Mouse (Mus musculus) heart, embryonic 13.5 days (tissue): ENCODE results near the gene Grk5. TPM values are rescaled to one million over a fixed set of nuclear protein-coding genes. Genes with fewer than 3 reads are reported as not detected.

ENCODE experiments used
- ATAC-seq: fragments of 200-750 bp; cut with Nextera tagmentation; 2 replicates; pipeline ENCODE4 v1.8.0; 2017; ENCODE audit warnings: moderate TSS enrichment; ENCODE audit not compliant: insufficient number of reproducible peaks, low FRiP score, low TSS enrichment; ENCODE audit errors: extremely low read depth
- H3K27ac ChIP-seq: fragments of 300-500 bp; sonication (generic); replicated peaks from 2 replicates; pipeline ENCODE4 v1.5.1; 2015; ENCODE audit warnings: moderate library complexity, mild to moderate bottlenecking, inconsistent platforms
- H3K27me3 ChIP-seq: fragments of 300-500 bp; sonication (generic); replicated peaks from 2 replicates; pipeline ENCODE4 v1.6.1; 2015; ENCODE audit warnings: mild to moderate bottlenecking, inconsistent platforms
- H3K36me3 ChIP-seq: fragments of 300-500 bp; sonication (generic); 2 replicates; pipeline ENCODE4 v1.6.1; 2015; ENCODE audit warnings: mild to moderate bottlenecking, inconsistent platforms
- H3K4me1 ChIP-seq: fragments of 300-500 bp; sonication (generic); 2 replicates; pipeline ENCODE4 v1.6.1; 2015; ENCODE audit warnings: inconsistent platforms
- H3K4me2 ChIP-seq: fragments of 300-500 bp; sonication (generic); 2 replicates; pipeline ENCODE4 v1.6.1; 2015; ENCODE audit warnings: inconsistent platforms, mild to moderate bottlenecking, moderate library complexity
- H3K4me3 ChIP-seq: fragments of 300-500 bp; sonication (generic); 2 replicates; pipeline ENCODE4 v1.5.1; 2015; ENCODE audit warnings: moderate library complexity, mild to moderate bottlenecking, inconsistent platforms
- H3K9ac ChIP-seq: fragments of 300-500 bp; sonication (generic); 2 replicates; pipeline ENCODE4 v1.6.1; 2015; ENCODE audit warnings: inconsistent platforms, mild to moderate bottlenecking, moderate library complexity
- H3K9me3 ChIP-seq: fragments of 300-500 bp; sonication (generic); 2 replicates; pipeline ENCODE4 v1.6.1; 2016; ENCODE audit warnings: inconsistent platforms
- WGBS: fragments of 180-500 bp; shearing (Covaris S2); methylation state at CpG from one replicate; pipeline ENCODE4 v1.1.7; 2015; ENCODE audit warnings: mixed read lengths; 5-methylcytosine and 5-hydroxymethylcytosine counted together
- polyA plus RNA-seq: library from polyadenylated mRNA; unstranded; fragments of >200 nt; fragmentation: Nextera tagmentation; extraction: Ambion mirVana; gene quantifications from 2 replicates; pipeline ENCODE4 v1.2.1, GENCODE M21; 2015

Gene Grk5
- polyA plus RNA-seq, 1 experiment from 2014 or later = 3.4 TPM

DNA sequence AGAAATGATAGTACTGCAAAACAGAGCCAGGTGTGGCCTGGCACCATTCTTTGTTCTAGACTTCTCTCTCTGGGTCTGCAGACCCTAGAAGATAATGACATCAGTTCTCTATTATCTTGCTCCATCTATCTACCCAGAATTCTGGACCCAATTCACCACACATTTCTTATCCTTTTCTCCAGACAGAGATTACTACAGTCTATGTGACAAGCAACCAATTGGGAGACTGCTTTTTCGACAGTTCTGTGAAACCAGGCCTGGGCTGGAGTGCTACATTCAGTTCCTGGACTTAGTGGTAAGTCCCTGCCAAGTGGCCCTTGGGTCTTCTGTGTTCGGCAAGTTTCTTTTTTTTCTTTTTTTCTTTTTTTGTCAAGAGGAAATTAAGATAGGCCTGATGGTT, 142.0 kb downstream of the Grk5 start:
- H3K4me3 ChIP-seq = no peak overlapping the region
- no peak overlapping the region for H3K4me2 ChIP-seq
- no peaks in the 10 kb centered on the region for H3K9me3 ChIP-seq
- no peak for ATAC-seq
- no peaks in the 10 kb centered on the region for H3K27me3 ChIP-seq
- 48% methylated on average over 2 of the region's 2 CpGs for WGBS
- no peak overlapping the region for H3K27ac ChIP-seq
- H3K36me3 ChIP-seq = peaks cover 6% of the 10 kb centered on the region; the same call in 1 of the 2 replicates
- H3K4me1 ChIP-seq = peaks cover 27% of the 10 kb centered on the region
- no peak overlapping the region for H3K9ac ChIP-seq

DNA sequence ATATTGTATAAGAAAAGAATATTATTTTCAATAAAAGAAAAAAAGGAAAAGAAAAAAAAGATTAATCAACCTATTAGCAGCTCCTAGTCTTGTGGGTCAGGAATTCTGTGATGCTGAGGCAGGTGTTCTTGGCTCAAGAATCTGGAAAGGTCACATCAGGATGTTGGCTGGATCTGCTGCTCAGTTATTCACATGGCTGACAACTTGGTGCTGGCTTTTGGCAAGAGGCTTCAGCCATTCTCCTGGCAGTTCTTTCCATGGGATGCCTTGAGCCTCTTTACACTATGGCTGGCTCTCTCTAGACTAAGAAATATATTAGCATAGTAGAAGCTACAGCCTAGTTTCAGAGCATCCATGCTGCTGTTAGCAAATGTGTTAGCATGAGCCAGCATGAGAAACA, 149.6 kb downstream of the Grk5 start:
- no peak for ATAC-seq
- Histone ChIP-seq H3K4me1 (no peaks in the 10 kb centered on the region), H3K4me2 (no peak overlapping the region), H3K36me3 (peaks cover 11% of the 10 kb centered on the region), H3K9ac (no peak overlapping the region), H3K4me3 (no peak overlapping the region), H3K27me3 (no peaks in the 10 kb centered on the region), H3K27ac (no peak overlapping the region), H3K9me3 (no peaks in the 10 kb centered on the region)

DNA sequence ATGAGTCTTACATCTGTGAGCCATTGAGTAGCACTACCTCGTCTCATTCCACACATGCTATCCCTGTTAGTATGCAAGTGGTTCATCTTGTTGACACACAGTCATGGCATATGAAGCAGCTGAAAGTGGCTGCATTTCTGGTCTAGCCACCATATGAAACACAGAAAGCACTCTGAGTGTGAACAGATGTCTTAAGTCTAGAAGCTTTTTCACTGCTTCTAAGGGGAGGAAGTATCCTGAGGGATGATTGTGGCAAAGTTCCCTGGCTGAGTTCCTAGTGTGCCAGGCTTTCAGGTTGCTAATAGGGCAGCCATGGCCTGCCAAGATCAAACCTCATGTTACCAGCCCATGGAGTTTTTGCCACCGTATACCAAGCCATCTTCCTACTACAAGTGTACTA, 159.1 kb downstream of the Grk5 start:
- no peak for ATAC-seq
- Histone ChIP-seq H3K9me3 (no peaks in the 10 kb centered on the region), H3K4me1 (peaks cover 3% of the 10 kb centered on the region; the same call in 1 of the 2 replicates), H3K36me3 (peaks cover 16% of the 10 kb centered on the region; the same call in 1 of the 2 replicates), H3K4me3 (no peak overlapping the region), H3K9ac (no peak overlapping the region), H3K27me3 (no peaks in the 10 kb centered on the region), H3K4me2 (no peak overlapping the region), H3K27ac (no peak overlapping the region)
- 82% methylated on average over 2 of the region's 2 CpGs for WGBS

- Histone ChIP-seq H3K36me3 (peaks cover 24% of the 10 kb centered on the region), H3K27ac (no peak overlapping the region), H3K4me3 (no peak overlapping the region), H3K27me3 (no peaks in the 10 kb centered on the region), H3K4me2 (no peak overlapping the region), H3K9ac (no peak overlapping the region), H3K4me1 (peaks cover 3% of the 10 kb centered on the region; the same call in 1 of the 2 replicates), H3K9me3 (peaks cover 7% of the 10 kb centered on the region; the same call in 1 of the 2 replicates)
- no peak for ATAC-seq
- 81% methylated on average over 1 of the region's 1 CpGs for WGBS
These were observed 159.9 kb downstream of the Grk5 start for GRCm38 (mm10) chr19:61049413-61049812.

DNA sequence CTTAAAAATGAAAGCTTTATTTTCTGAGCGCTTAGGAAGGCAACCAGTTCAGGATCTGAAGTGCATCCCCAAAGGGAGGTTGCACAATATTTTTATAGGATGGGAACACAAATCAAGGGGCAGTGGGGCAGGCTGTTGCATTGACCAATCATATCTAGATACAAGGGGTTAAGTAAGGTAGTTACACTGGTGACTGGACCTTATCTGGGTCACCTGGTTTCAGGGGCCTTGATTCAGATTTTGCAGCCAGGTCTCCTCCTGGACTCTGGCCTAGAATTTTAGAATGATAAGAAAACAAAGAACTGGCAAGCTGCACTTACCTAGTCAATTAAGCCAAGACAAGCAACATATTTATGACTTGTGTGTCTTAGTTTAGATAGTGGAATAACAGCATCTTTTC, 161.6 kb downstream of the Grk5 start:
- Histone ChIP-seq H3K36me3 (peaks cover 26% of the 10 kb centered on the region), H3K4me3 (no peak overlapping the region), H3K27me3 (no peaks in the 10 kb centered on the region), H3K4me1 (peaks cover 3% of the 10 kb centered on the region; the same call in 1 of the 2 replicates), H3K9me3 (peaks cover 7% of the 10 kb centered on the region; the same call in 1 of the 2 replicates), H3K27ac (no peak overlapping the region), H3K9ac (no peak overlapping the region), H3K4me2 (no peak overlapping the region)
- 89% methylated on average over 1 of the region's 1 CpGs for WGBS
- no peak for ATAC-seq

- Histone ChIP-seq H3K27ac (no peak overlapping the region), H3K4me2 (no peak overlapping the region), H3K4me1 (peaks cover 8% of the 10 kb centered on the region), H3K9ac (no peak overlapping the region), H3K27me3 (no peaks in the 10 kb centered on the region), H3K4me3 (no peak overlapping the region), H3K36me3 (peaks cover 21% of the 10 kb centered on the region), H3K9me3 (peaks cover 7% of the 10 kb centered on the region; the same call in 1 of the 2 replicates)
- ATAC-seq = no peak
These were observed 162.5 kb downstream of the Grk5 start for GRCm38 (mm10) chr19:61052008-61052407.

GRCm38 (mm10) chr19:61052786-61053185, 163.2 kb downstream of the Grk5 start:
- no peak for ATAC-seq
- H3K27ac ChIP-seq = no peak overlapping the region
- H3K9ac ChIP-seq = no peak overlapping the region
- no peaks in the 10 kb centered on the region for H3K27me3 ChIP-seq
- peaks cover 16% of the 10 kb centered on the region for H3K36me3 ChIP-seq
- no peak overlapping the region for H3K4me2 ChIP-seq
- peaks cover 7% of the 10 kb centered on the region; the same call in 1 of the 2 replicates for H3K9me3 ChIP-seq
- peaks cover 15% of the 10 kb centered on the region for H3K4me1 ChIP-seq
- no peak overlapping the region for H3K4me3 ChIP-seq

DNA sequence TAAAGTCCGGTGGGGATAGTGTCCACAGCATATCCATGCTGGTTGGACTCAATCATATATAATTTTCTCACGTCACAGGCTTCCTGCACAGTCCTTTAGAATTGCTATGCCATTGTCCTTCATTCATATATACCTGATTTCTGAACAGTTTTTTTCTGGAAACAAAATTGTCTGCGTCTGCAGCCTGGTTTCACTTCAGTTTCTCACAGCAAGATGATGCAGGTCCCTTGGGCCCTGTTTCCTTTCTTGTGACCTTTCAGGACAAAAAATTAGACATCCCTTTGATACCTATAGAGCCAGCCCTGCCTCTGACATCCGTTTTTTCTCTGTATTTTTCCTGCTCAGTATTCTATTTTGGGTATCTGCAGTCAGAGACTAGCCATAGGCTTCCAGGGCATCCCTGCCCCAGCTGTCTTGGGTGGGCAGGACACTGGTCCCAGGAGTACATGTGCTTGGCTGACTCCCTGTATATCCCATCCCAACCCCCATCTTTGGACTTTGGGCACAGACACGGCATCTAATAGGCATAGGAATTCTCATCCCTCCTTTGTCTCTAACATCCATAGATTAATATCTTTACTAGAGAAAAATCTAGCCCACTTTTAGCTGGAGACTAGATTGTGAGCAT, 167.3 kb downstream of the Grk5 start:
- H3K4me1 ChIP-seq = peaks cover 21% of the 10 kb centered on the region
- no peak overlapping the region for H3K4me3 ChIP-seq
- H3K36me3 ChIP-seq = peaks cover 14% of the 10 kb centered on the region
- H3K27me3 ChIP-seq = no peaks in the 10 kb centered on the region
- WGBS = 62% methylated on average over 5 of the region's 5 CpGs
- ATAC-seq = no peak
- peak overlapping the region; percentile 38; the same call in 1 of the 2 replicates for H3K27ac ChIP-seq
- H3K9me3 ChIP-seq = peaks cover 7% of the 10 kb centered on the region; the same call in 1 of the 2 replicates
- H3K4me2 ChIP-seq = no peak overlapping the region
- H3K9ac ChIP-seq = no peak overlapping the region

DNA sequence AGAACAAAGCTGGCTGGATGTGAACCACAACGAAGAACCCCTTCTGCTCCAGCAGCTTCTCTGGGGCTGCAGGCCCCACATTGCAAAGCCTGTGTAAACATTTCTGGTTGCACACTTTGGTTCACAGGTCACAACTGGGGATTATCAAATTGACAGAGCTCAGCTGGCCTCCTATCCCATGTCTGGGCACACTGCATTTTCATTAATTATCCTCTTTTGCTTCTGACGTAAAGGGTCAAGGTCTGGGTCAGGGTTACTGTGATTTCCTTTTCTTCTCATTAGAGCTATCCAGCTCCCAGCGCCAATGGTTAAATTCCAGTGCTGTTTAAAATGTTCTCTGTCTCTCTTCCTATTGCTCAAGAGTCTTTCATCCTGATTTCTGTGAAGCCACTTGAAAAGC, 168.0 kb downstream of the Grk5 start:
- 46% methylated on average over 3 of the region's 3 CpGs for WGBS

DNA sequence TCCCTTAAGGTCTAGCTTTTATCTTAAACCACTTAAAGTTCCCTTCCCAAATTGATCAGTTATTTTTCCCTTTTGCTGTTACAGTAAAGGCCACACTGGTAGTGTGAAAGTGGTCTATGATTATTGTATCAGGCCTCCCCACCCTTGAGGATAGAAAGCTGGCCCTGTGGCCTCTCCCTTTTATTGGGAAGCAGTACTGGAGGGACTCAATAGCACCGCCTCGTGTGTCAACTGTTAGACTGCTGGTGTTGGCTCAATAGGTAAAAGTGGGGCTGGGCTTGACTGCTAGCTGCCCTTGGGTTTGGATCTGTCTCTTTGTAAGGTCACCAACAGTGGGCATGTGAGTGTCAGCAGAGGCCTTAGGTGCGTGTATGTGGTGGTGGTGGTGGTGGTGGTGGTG, 174.8 kb downstream of the Grk5 start:
- Histone ChIP-seq H3K4me1 (peaks cover 7% of the 10 kb centered on the region; the same call in 1 of the 2 replicates), H3K27ac (no peak overlapping the region), H3K4me2 (no peak overlapping the region), H3K9ac (no peak overlapping the region), H3K4me3 (no peak overlapping the region), H3K27me3 (no peaks in the 10 kb centered on the region), H3K9me3 (no peaks in the 10 kb centered on the region), H3K36me3 (peaks cover 8% of the 10 kb centered on the region)
- 87% methylated on average over 3 of the region's 3 CpGs for WGBS
- ATAC-seq = no peak

More for the DNA sequence above, 168.0 kb downstream of the Grk5 start:
- Histone ChIP-seq H3K9ac (no peak overlapping the region), H3K4me2 (no peak overlapping the region), H3K36me3 (peaks cover 14% of the 10 kb centered on the region), H3K4me3 (no peak overlapping the region), H3K9me3 (peaks cover 7% of the 10 kb centered on the region; the same call in 1 of the 2 replicates), H3K4me1 (peaks cover 21% of the 10 kb centered on the region), H3K27ac (peak overlapping the region; percentile 38; the same call in 1 of the 2 replicates), H3K27me3 (no peaks in the 10 kb centered on the region)
- no peak for ATAC-seq

DNA sequence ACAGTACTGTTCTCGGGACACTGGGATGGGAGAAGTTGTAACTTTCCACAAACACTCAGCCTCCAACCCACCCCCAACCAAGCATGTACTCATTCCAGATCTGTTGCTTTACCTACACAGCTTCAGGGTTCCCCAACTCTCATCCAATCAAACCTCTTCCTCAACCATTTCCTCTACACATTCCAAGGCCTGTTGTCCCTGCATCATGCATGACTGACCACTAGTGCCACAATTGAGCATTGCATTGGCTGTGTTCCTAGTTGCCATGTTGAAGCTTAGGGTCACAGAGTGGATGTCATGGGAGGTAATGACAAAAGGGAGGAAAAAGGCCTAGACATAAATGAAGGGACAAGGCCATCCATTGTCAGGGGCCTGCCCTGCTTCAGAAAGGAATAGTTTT, 175.5 kb downstream of the Grk5 start:
- Histone ChIP-seq H3K9ac (no peak overlapping the region), H3K4me3 (no peak overlapping the region), H3K36me3 (peaks cover 8% of the 10 kb centered on the region), H3K4me2 (no peak overlapping the region), H3K27ac (no peak overlapping the region), H3K27me3 (no peaks in the 10 kb centered on the region), H3K4me1 (peaks cover 7% of the 10 kb centered on the region; the same call in 1 of the 2 replicates), H3K9me3 (no peaks in the 10 kb centered on the region)
- WGBS = 93% methylated on average over 1 of the region's 1 CpGs
- no peak for ATAC-seq

DNA sequence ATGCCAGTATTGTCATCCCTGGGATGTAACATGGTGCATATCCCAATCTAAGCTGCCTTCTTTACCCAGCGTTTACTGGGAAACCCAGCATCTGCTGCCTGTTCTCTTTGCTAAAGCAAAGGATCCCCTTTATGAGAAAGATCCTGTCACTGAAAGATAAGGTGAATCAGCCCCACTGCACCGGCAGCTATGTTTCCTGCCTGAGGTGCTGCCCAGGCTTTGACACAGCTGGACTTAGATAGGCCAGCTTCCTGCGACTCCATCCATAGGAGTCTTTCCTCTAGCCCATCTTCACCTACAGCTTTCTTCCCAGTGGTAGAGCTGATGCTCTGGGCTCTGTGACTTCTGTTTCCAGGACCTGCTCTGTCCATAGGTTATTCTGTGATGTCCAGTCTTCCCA, 189.1 kb downstream of the Grk5 start:
- no peak overlapping the region for H3K4me3 ChIP-seq
- no peaks in the 10 kb centered on the region for H3K9me3 ChIP-seq
- H3K36me3 ChIP-seq = peaks cover 69% of the 10 kb centered on the region
- 55% methylated on average over 3 of the region's 3 CpGs for WGBS
- no peaks in the 10 kb centered on the region for H3K27me3 ChIP-seq
- no peak overlapping the region for H3K9ac ChIP-seq
- H3K27ac ChIP-seq = no peak overlapping the region
- H3K4me1 ChIP-seq = no peaks in the 10 kb centered on the region
- ATAC-seq = no peak
- no peak overlapping the region for H3K4me2 ChIP-seq
